Mouse (Mus musculus): Measurements from ENCODE around the gene Adh5. TPM values are rescaled to one million over a fixed set of nuclear protein-coding genes. Genes with fewer than 3 reads are reported as not detected.

The Adh5 gene
- polyA plus RNA-seq, 1 experiment from 2014 or later, result 275 TPM

DNA sequence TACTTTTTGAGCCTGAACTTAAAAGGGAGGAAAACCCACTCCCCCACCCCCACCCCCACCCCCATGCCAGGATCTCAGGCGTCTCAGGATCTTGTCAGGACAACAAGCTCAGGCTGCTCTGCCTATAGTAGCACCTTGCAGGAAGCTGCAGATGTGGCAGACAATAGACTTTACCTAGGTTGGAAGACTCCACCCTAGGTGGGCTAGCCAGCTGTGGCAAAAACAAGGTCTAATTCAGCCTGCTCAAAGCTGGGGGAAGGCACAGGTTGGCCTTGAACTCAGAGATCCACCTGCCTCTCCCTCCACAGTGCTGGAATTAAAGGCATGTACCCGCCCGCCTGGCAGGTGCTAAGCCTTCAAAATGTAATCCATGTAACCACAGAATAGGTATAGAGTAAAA is 4.2 kb upstream of the Adh5 start:
- no peak for DNase-seq
- no peak overlapping the region for H3K4me3 ChIP-seq (ENCODE audit: low read depth, low read length)
- no peak for TF ChIP-seq CTCF (IDR thresholded peaks at IDR 0.05; ENCODE audit: low read depth)
- H3K9me3 ChIP-seq (ENCODE audit: low read depth, low read length), result no peaks in the 10 kb centered on the region
- WGBS, result 68% methylated on average over 3 of the region's 3 CpGs
- H3K27me3 ChIP-seq (ENCODE audit: insufficient read depth, low read length), result no peaks in the 10 kb centered on the region
- H3K9ac ChIP-seq, result no peak overlapping the region
- no peak for ATAC-seq (ENCODE audit: insufficient read depth)
- no peaks in the 10 kb centered on the region for H3K36me3 ChIP-seq (ENCODE audit: insufficient read depth)
- no peaks in the 10 kb centered on the region for H3K4me1 ChIP-seq (ENCODE audit: insufficient read depth)
- no peak overlapping the region for H3K27ac ChIP-seq (ENCODE audit: low read depth)
- H3K4me2 ChIP-seq, result no peak overlapping the region

DNA sequence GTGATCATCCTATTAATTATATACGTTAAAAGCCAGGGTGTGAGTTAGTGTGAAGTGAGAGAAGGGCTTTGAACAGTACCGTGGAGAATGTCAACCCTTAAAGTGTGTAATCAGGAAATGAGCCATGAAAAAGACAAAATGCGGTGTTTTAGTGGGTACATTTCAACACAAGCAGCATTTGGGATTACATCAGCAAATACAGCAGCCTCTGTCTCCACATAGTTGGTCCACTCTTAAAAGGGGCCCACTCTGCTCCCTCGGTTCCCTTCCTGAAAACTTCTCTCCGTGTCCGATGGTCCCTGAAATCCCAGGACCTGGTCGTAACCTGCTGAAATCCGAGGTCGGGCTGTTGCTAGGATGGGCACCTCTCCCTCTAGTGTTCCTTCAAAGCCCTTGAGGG is 690 bp upstream of the Adh5 start:
- no peaks in the 10 kb centered on the region for H3K4me1 ChIP-seq (ENCODE audit: insufficient read depth)
- peak overlapping the region; percentile 77 for H3K27ac ChIP-seq (ENCODE audit: low read depth)
- no peaks in the 10 kb centered on the region for H3K9me3 ChIP-seq (ENCODE audit: low read depth, low read length)
- H3K4me2 ChIP-seq, result peak overlapping the region; percentile 88
- H3K27me3 ChIP-seq (ENCODE audit: insufficient read depth, low read length), result no peaks in the 10 kb centered on the region
- peak overlapping the region; percentile 63 for H3K9ac ChIP-seq
- 0 out of 2 replicates have a peak, but pooled peaks have one; percentile 3 for ATAC-seq (ENCODE audit: insufficient read depth)
- H3K36me3 ChIP-seq (ENCODE audit: insufficient read depth), result peaks cover 22% of the 10 kb centered on the region
- peak overlapping the region; percentile 90 for H3K4me3 ChIP-seq (ENCODE audit: low read depth, low read length)
- WGBS, result 4% methylated on average over 9 of the region's 9 CpGs
- no peak for TF ChIP-seq CTCF (IDR thresholded peaks at IDR 0.05; ENCODE audit: low read depth)
- DNase-seq, result no peak

DNA sequence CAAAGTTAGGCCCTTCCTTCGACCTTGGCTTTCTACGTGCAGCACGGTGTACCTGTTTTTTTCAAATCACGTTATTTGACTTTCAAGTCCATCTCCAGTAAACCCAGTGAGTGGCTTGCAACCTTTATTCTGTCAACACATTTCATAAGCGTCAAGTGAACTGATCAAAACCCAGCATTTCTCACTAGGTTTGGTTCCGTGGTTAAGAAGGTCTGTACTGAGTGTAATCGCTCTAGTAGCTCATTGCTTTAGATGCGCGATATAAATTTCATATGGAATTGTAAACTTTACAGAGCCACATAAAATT is 525 bp downstream of the Adh5 start:
- WGBS, result 2% methylated on average over 9 of the region's 9 CpGs
- no peak for ATAC-seq (ENCODE audit: insufficient read depth)
- no peak for TF ChIP-seq CTCF (IDR thresholded peaks at IDR 0.05; ENCODE audit: low read depth)

DNA sequence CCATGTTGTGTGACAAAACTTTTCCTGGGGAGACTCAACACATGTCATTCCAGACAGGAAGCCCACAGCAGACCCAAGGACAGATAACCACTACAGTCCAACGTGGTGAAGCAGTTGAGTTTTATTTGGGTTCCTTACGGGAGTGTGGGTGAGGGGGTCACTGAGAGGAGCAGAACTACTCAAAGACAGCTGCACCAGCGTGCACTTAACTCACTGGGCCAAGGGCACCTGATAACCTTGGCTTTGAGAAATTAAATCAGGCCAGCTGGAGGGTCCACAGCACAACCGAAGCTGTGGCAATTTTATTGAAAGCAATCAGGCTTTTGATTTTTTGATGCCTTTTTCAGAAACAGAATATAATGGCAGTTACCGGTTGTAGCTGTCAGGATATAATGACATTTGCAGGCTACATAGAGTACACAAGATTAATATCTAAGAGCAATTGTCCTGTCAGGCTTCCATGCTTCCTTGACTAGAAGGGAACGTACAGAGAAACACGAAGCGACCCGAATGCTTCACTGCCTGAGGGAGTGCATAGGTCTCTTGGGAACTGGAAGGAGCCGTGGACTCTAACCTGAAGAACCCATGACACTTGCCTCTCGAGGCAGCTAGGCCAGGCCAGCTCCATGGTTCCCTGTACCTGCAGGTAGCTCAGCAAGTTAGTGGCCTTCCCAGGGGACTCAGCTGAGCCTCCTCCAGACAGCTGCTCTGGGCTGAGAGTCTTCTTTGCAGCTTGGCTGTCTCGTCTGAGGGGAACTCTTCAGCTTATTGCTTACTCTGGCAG is 5.4 kb downstream of the Adh5 start:
- Histone ChIP-seq H3K4me1 (ENCODE audit: insufficient read depth) (no peaks in the 10 kb centered on the region), H3K27me3 (ENCODE audit: insufficient read depth, low read length) (no peaks in the 10 kb centered on the region), H3K36me3 (ENCODE audit: insufficient read depth) (peaks cover 79% of the 10 kb centered on the region), H3K27ac (ENCODE audit: low read depth) (no peak overlapping the region), H3K9ac (no peak overlapping the region), H3K4me3 (ENCODE audit: low read depth, low read length) (no peak overlapping the region), H3K9me3 (ENCODE audit: low read depth, low read length) (no peaks in the 10 kb centered on the region), H3K4me2 (no peak overlapping the region)
- no peak for TF ChIP-seq CTCF (IDR thresholded peaks at IDR 0.05; ENCODE audit: low read depth)
- ATAC-seq (ENCODE audit: insufficient read depth), result no peak
- WGBS, result 71% methylated on average over 12 of the region's 12 CpGs
- DNase-seq, result no peak

More for the DNA sequence above, 525 bp downstream of the Adh5 start:
- Histone ChIP-seq H3K4me1 (ENCODE audit: insufficient read depth) (no peaks in the 10 kb centered on the region), H3K4me3 (ENCODE audit: low read depth, low read length) (peak overlapping the region; percentile 90), H3K4me2 (peak overlapping the region; percentile 88), H3K27me3 (ENCODE audit: insufficient read depth, low read length) (no peaks in the 10 kb centered on the region), H3K9me3 (ENCODE audit: low read depth, low read length) (no peaks in the 10 kb centered on the region), H3K36me3 (ENCODE audit: insufficient read depth) (peaks cover 34% of the 10 kb centered on the region), H3K9ac (peak overlapping the region; percentile 89), H3K27ac (ENCODE audit: low read depth) (peak overlapping the region; percentile 88)
- DNase-seq, result no peak

DNA sequence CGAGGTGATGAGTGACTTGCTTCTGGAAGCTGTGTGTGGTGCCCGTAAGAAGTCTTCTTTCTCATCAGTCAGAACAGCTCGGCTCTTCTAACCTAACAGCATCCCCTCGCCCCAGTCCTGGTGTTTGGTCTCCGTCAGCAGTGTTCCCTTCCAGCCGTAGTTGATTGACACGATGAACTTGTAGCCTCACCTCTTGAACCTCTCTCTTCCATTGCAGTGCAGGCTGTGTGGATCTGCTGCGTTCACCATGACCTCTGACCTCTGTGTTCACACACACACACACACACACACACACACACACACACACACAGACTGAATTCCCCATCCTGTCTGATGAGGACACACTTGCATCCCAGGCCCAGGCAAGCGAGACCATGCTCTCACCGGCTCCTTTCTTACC is 9.3 kb downstream of the Adh5 start:
- no peak for ATAC-seq (ENCODE audit: insufficient read depth)
- H3K9me3 ChIP-seq (ENCODE audit: low read depth, low read length), result no peaks in the 10 kb centered on the region
- no peak overlapping the region for H3K4me2 ChIP-seq
- no peaks in the 10 kb centered on the region for H3K27me3 ChIP-seq (ENCODE audit: insufficient read depth, low read length)
- peaks cover 95% of the 10 kb centered on the region for H3K36me3 ChIP-seq (ENCODE audit: insufficient read depth)
- H3K9ac ChIP-seq, result no peak overlapping the region
- no peaks in the 10 kb centered on the region for H3K4me1 ChIP-seq (ENCODE audit: insufficient read depth)
- no peak for DNase-seq
- H3K27ac ChIP-seq (ENCODE audit: low read depth), result no peak overlapping the region
- no peak for TF ChIP-seq CTCF (IDR thresholded peaks at IDR 0.05; ENCODE audit: low read depth)
- no peak overlapping the region for H3K4me3 ChIP-seq (ENCODE audit: low read depth, low read length)
- 73% methylated on average over 10 of the region's 10 CpGs for whole genome bisulfite sequencing

GRCm38 (mm10) chr3:138454234-138454633 is 11.3 kb downstream of the Adh5 start:
- WGBS, result 84% methylated on average over 1 of the region's 1 CpGs
- no peaks in the 10 kb centered on the region for H3K9me3 ChIP-seq (ENCODE audit: low read depth, low read length)
- TF ChIP-seq CTCF (IDR thresholded peaks at IDR 0.05; ENCODE audit: low read depth), result no peak
- DNase-seq, result no peak
- H3K27me3 ChIP-seq (ENCODE audit: insufficient read depth, low read length), result no peaks in the 10 kb centered on the region
- H3K9ac ChIP-seq, result no peak overlapping the region
- H3K4me2 ChIP-seq, result no peak overlapping the region
- H3K4me1 ChIP-seq (ENCODE audit: insufficient read depth), result no peaks in the 10 kb centered on the region
- H3K4me3 ChIP-seq (ENCODE audit: low read depth, low read length), result no peak overlapping the region
- peaks cover 92% of the 10 kb centered on the region for H3K36me3 ChIP-seq (ENCODE audit: insufficient read depth)
- no peak overlapping the region for H3K27ac ChIP-seq (ENCODE audit: low read depth)
- ATAC-seq (ENCODE audit: insufficient read depth), result no peak

DNA sequence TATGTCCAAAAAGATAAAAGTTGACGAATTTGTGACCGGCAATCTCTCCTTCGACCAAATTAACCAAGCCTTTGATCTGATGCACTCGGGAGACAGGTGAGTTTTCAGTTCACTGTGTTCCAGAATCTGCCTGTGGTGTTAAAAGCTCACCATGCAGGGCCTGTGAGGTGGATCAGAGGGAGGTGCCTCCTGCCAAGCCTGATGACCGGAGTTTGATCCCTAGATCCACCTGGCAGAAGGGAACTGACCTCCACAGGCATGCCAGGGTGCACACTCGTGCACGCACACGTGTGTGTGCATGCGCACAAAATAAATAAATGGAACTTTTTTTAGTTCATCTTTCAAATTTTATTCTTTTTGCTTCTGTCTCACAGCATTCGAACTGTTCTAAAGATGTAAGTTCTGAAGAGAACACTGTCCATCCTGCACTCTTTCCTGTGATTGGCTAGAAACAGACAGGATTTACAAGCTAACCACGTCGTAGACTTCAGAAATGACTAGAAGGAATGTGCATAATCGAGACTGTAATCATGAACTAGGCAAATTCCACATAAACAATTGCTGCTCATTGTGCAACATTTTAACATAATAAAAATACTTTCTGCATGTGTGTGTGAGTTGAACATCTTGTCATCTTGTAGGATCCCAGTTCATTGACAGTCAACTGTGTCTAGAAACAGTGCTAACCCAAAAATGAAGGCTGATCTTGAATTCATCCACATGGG is 12.0 kb downstream of the Adh5 start:
- Histone ChIP-seq H3K4me3 (ENCODE audit: low read depth, low read length) (no peak overlapping the region), H3K4me1 (ENCODE audit: insufficient read depth) (no peaks in the 10 kb centered on the region), H3K9ac (no peak overlapping the region), H3K4me2 (no peak overlapping the region), H3K9me3 (ENCODE audit: low read depth, low read length) (no peaks in the 10 kb centered on the region), H3K27ac (ENCODE audit: low read depth) (no peak overlapping the region), H3K27me3 (ENCODE audit: insufficient read depth, low read length) (no peaks in the 10 kb centered on the region), H3K36me3 (ENCODE audit: insufficient read depth) (peaks cover 92% of the 10 kb centered on the region)
- ATAC-seq (ENCODE audit: insufficient read depth) (no peak), DNase-seq (no peak)
- no peak for TF ChIP-seq CTCF (IDR thresholded peaks at IDR 0.05; ENCODE audit: low read depth)
- 84% methylated on average over 13 of the region's 13 CpGs for WGBS
